Mouse (Mus musculus) CH12.LX (cell line): Measurements from ENCODE around the gene Vangl2.

Source experiments
- CHD2 ChIP-seq: IDR thresholded peaks from 2 replicates; pipeline ENCODE4 v1.6.1; 2011; ENCODE audit warnings: low read length, improper control_type of control experiment
- CTCF ChIP-seq, 2 experiments: IDR thresholded peaks in 1 of 2; conservative IDR thresholded peaks in 1 of 2; 2 replicates each; pipeline ENCODE4 v1.5.1; 2011 to 2012; ENCODE audit warnings: low read depth in 2 of 2, low read length in 2 of 2, improper control_type of control experiment in 1 of 2, inconsistent platforms in 1 of 2, mild to moderate bottlenecking in 1 of 2, moderate library complexity in 1 of 2
- EP300 ChIP-seq: IDR thresholded peaks from 2 replicates; pipeline ENCODE4 v1.6.1; 2011; ENCODE audit warnings: low read length, improper control_type of control experiment
- ETS1 ChIP-seq: conservative IDR thresholded peaks from 2 replicates; pipeline ENCODE4 v1.6.1; 2012; ENCODE audit warnings: low read depth, mild to moderate bottlenecking, inconsistent platforms, low read length, improper control_type of control experiment, moderate library complexity
- GABPA ChIP-seq: IDR thresholded peaks from 2 replicates; pipeline ENCODE4 v1.6.1; 2012; ENCODE audit warnings: low read depth, low read length, improper control_type of control experiment, inconsistent platforms; ENCODE audit not compliant: insufficient replicate concordance
- MAZ ChIP-seq: IDR thresholded peaks from 2 replicates; pipeline ENCODE4 v1.6.1; 2012; ENCODE audit warnings: low read depth, mild to moderate bottlenecking, inconsistent platforms, low read length, improper control_type of control experiment, moderate library complexity
- POLR2AphosphoS2 ChIP-seq: IDR thresholded peaks from 2 replicates; pipeline ENCODE4 v1.6.1; 2011; ENCODE audit warnings: low read depth, low read length, improper control_type of control experiment
- TCF12 ChIP-seq: IDR thresholded peaks from 2 replicates; pipeline ENCODE4 v1.6.1; 2014; ENCODE audit warnings: low read depth, mild to moderate bottlenecking, inconsistent platforms, low read length, improper control_type of control experiment
- USF1 ChIP-seq: IDR thresholded peaks from 2 replicates; pipeline ENCODE4 v1.6.1; 2014; ENCODE audit warnings: low read depth, mild to moderate bottlenecking, inconsistent platforms, low read length, improper control_type of control experiment
- ZC3H11A ChIP-seq: IDR thresholded peaks from 2 replicates; pipeline ENCODE4 v1.6.1; 2012; ENCODE audit warnings: low read depth, mild to moderate bottlenecking, inconsistent platforms, low read length, improper control_type of control experiment
- ZMIZ1 ChIP-seq: IDR thresholded peaks from 2 replicates; pipeline ENCODE4 v1.6.1; 2012; ENCODE audit warnings: low read depth, mild to moderate bottlenecking, inconsistent platforms, low read length, improper control_type of control experiment

DNA sequence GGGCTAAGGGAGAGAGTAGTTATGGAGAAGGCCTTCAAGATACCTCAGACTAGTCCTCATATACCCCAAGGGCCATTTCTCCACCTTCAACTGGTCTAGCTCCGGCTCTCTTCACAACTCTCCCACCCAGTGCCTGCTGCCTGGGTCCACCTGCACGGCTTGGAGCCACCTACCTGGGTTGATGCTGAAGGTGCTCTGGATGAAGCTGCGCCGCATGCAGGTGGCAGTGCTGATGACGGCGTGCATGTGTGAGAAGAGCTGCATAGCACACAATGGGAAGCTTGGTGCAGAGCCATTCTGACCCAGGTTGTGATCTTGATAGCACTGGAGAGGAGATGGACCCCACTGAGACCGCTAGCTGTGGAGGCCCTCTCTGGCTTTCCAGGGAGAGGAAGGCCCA is 44.4 kb upstream of the Vangl2 start:
- no peak for TF ChIP-seq POLR2AphosphoS2
- no peak for TF ChIP-seq GABPA
- TF ChIP-seq ZC3H11A, result no peak
- no peak for TF ChIP-seq CTCF (conservative IDR thresholded peaks at IDR 0.05 in 1 of 2, IDR thresholded peaks at IDR 0.05 in 1 of 2; ENCODE audit: low read depth in 2 of 2, low read length in 2 of 2)
- TF ChIP-seq USF1, result no peak
- no peak for TF ChIP-seq TCF12
- TF ChIP-seq MAZ, result no peak
- no peak for TF ChIP-seq EP300
- no peak for TF ChIP-seq CHD2
- TF ChIP-seq ZMIZ1, result no peak
- TF ChIP-seq ETS1, result no peak
